Mouse (Mus musculus) left cerebral cortex, adult 8-10 months (tissue): ENCODE measurements around the gene Cpsf6. TPM values are rescaled to one million over a fixed set of nuclear protein-coding genes. Genes with fewer than 3 reads are reported as not detected.

Experiments used
- DNase-seq, 2 experiments: peaks; one replicate each; pipeline ENCODE4 v3.0.0; 2022; ENCODE audit warnings: low spot score in 2 of 2
- total RNA-seq, 4 experiments: library from RNA; stranded (reverse); gene quantifications; 2 replicates each; pipeline ENCODE4 v1.2.4; 2022

The Cpsf6 gene
- total RNA-seq, 4 experiments from 2014 or later: 86.2 to 103 (median 96.1) TPM

DNA sequence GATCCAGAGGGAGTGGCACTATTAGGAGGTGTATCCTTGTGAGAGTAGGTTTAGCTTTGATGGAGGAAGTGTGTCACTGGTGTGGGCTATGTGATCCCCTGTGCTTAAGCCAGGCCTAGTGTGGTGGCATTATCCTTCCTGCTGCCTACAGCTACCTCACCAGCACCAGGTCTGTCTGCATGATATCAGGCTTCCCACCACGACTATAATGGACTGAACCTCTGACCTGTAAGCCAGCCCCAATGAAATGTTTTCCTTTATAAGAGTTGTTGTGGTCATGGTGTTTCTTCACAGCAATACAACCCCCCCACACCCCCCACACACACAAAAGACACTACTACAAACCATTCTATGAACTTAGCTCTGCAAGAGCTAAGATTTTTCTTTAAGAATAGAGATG, 34.9 kb upstream of the Cpsf6 start:
- DNase-seq: no peak

DNA sequence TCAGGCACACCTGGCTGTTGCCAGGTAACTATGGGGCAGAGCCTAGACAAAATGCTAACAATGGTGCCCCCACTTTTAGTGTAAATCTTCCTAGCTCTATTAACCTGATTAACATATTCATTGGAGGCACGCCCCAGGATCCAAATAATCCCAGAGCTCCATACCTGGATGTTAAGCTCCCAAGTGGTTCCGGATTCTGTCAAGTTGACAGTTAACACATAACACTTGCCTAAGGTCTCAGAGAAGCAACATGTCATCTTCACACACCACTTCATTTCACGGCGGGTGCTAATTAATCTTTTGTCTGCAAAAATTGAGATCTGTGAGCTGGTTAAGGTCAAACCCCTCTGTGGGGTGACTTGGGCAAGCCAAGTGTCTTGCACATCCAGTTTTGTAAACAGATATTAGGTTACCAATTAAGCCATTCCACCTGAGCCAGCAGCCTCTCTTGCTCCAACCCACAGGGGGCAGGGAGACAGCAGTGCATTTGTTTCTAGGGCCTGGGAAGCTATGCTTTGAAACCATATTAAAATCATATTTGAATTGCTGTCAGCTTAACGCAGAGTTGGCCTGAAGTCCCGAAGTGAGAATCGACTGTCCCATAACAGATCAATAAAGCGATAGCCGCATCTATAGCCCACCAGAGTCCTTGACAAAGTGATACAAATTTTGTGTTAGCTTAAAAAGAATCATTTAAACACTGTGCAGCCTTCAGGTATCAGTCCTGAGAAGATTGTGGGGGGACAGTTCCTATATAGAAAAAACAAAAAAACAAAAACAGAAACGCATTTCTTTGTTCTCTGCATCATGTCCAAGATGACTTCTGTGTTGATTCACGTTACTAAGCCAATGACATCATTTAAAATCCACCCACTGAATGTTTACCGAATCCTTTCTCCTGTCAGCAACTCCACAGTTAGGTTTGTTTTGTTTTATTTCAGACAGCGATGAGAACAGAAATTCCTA, 34.0 kb upstream of the Cpsf6 start:
- no peak for DNase-seq

DNA sequence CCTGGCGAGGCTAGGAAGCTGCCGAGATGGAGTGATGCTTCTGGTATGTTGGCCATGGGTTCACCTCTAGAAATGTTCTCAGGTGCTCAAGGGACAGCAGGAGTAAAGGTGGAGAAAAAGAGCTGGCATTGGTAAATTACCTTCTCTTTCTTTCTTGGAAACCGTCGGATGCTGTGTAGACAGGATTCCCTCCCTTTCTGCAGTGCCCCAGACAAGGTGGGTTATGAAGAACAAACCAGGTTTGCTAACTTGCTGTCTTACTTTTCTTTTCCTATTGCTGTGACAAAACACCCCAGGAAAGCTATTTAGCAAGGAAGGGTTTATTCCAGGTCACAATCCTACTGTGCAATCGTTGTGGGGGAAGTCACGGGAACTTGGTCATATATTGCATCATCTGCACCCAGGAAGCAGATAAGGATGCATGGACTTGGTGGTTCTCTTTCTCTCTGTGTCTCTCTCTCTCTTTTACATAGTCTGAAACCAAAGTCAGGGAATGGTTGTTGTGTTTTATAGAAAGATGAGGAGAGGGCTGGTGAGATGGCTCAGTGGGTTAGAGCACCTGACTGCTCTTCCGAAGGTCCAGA, 32.8 kb upstream of the Cpsf6 start:
- no peak for DNase-seq

DNA sequence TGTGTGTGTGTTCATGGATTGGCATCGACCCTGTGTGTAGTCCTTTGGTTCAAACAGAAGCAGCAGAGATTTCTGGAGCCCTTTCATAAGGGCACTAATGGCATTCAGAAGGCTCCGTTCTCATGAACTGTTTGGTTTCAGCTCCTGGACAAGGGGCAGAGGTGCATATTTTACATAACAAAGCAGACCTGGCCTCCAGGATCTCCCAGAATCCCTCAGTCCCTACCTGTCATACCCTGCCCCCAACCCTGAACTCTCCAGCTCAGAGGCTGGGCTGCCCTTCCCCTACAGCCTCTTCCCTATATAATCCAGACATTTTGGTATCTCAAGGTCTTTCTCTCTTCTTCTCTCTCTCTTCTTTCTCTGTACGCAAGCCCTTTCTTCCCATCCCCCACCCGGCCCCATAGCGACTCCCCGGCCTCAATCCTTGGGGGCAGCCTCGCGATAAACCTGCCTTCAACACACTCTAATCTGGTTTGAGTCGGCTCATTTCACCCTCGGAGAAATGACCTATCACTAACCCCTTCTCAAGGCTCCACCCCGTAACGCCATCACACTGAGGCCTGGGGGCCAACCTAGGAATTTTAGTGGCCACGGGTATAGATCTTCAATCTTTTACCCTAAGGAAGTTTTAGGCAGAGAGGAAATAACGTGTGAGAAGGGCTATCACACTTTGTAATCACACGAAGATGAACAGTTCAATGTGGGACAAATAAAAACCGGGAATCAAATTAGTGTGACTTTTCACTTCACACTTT, 32.1 kb upstream of the Cpsf6 start:
- no peak for DNase-seq

DNA sequence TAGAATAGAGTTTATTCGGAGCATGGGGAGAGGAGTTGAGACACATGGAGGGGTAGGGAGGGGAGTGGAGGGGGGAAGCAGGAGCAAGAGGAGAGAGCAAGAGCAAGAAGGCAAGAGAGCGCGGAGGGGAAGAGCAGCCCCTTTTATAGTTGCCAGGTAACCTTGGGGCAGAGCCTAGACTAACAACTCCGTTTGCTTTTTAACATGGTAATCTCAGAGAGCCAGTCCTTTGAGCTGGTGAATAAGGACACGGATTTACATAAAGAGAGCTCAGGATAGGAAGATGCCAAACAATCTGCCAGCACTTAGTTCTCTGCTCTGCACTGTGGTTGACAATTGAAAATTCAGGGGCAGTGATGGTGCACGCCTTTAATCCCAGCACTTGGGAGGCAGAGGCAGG, 31.3 kb upstream of the Cpsf6 start:
- DNase-seq: no peak

DNA sequence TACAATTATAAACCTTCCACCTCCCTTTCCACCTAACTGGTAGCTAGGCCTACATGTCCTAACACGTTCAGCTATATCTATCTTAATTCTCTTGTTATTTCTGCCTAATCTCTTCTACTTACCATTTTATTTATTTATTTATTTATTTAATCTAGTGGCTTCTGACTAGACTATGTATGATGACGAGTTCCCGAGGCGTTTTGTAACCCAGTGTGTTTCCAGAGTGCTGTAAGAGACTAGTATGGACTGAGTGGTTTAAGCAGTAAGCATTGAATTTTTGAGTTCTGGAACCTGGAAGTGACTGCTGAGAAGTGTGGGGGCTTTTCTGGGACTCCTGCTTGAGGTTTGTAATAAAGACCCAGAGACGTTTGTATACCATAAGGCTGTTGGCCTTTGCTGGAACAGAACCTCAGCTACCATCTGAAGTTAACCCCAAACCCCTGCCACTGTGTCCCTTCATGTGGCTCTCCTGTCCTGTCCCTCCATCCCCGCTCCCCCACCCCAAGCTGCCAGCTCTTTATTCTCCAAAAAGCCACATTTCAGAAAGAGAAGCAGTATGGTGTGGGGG, 30.8 kb upstream of the Cpsf6 start:
- no peak for DNase-seq

DNA sequence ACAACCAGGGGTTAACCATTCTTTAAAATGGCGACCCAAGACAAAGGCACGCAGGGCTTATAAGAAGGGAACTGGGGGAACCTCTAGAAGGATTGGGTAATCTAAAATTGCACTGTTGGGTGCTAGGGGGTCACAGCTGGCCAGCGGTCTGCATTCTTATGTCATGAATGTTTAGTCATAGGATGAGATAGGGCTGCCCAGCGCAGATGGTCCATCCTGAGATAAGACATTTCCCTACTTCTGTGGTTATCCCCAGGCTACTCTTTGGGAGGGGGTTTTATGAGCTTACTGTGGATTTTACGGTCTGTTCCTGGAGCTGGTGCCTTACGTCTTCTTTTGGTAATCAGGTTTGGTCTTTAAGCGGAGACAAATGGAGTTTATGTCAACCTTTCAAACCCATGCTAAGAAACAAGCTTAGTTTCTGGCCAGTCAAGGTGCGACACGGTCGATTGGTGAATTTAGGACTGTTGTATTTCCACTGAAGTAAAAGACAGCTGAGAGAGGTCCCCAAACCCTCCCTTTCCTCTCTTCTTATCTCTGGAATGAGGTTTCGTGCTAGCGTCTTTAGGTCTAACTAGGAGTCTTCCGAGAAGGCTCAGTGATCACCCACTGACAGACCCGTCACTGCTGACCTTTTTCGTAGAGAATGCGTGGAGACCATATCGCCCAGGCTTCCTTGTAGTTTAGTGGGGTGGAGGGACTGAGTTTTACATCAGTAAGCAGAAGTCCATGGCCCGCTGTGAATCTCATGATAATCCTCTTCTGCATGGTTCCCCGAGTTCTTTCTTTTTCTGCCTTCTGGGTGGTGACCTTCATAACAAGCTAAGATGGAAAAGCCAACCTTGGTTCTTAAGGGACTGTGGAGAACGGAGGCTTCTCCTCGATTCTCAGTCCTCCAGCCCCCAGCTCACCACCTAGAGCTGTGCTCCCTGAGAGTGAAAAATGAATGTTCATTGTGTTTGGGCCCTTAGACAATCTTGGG, 29.8 kb upstream of the Cpsf6 start:
- no peak for DNase-seq

DNA sequence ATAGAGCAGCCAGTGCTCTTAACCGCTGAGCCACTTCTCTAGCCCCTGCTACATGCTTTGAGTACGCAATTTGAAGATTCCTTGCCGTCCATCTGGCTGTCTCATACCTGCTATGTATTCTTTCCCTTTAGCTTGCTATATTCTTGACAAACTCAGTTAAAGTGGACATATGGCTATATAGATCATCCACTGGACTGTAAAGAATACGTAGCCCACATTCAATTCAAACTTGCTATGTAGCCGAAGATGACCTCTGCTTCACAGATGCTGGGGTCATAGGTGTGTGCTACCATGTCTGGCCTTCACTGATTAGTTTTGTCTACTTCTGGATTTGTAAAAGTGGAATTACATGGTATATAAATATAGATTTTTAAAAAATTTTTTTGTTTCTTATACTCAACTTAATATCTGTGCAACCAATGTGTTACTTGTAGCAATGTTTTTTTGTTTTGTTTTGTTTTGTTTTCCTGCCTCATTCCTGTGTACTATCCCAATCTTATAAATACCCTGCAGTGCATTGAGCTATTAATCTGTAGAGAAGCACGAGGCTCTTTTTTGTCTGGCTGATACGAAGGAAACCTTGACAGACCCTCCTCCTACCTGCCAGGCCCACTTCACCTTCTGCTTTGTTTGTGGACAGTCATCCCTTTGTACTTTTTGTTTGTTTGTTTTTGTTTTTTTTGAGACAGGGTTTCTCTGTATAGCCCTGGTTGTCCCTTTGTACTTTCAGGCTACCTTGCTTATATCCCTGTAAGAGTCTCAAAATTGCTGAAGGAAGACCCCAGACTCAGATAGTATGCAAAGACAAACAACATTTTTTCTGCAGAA, 28.9 kb upstream of the Cpsf6 start:
- no peak for DNase-seq

DNA sequence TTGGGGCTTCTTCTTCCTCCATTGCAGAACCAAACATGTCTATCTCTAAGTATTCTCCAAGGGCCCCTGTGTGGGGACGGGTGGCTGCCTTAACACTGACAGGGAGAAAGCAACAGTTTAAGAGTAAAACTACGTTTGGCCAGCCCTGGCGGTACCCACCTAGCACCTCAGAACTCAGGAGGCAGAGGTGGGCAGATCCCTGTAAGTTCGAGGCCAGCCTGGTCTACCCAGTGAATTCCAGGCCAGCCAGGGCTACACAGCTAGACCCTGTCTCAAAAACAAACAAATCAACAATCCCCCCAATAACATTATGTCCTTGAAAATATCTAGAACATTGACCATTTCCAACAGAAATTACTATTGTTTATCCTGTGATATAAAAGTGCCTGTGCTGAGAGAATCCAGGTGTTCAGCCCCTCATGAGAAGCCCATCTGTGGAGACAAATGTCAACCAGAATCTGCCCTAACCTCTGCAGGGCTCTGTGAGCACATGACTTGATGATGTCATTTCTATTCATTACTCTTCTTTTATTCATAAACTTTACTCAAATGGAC, 28.0 kb upstream of the Cpsf6 start:
- no peak for DNase-seq

DNA sequence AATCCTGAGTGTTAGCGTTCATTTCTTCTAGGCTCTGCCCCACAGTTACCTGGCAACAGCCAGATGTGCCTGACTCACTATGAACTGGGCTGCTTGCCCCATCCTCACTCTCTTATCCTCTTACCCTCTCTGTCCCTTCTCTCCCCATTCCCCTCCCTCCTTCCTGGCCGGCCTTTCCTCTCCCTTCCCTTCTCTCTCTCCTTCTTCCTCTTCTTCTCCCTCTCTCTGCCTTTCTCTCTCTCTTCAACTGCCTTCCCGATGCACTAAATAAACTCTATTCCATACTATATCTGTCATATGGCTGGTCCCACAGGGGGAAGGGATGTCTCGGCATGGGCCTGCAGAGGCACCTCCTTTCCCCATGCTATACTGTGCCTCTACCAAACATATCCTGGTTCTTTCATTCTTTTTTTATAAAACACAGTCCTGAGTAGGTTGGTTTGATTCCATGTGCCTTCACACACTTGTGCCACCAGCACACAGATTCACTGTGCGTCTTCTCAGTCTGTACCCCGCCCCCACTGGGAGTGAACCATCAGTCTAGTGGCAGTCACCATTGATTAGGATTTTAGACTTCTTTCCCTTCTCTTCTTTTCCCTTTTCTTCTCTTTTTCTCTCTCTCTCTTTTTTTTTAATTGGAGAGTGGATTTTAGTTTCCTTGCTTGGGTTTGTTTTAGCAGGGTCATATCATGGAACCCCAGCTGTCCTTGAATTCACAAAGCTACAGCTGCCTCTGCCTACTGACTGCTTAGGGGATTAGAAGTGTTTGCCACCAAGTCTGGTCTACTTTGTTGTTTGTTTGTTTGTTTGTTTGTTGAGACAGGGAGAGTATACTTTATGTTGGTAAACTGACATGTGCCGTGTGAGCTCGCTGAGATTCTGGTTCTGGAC, 27.3 kb upstream of the Cpsf6 start:
- no peak for DNase-seq

DNA sequence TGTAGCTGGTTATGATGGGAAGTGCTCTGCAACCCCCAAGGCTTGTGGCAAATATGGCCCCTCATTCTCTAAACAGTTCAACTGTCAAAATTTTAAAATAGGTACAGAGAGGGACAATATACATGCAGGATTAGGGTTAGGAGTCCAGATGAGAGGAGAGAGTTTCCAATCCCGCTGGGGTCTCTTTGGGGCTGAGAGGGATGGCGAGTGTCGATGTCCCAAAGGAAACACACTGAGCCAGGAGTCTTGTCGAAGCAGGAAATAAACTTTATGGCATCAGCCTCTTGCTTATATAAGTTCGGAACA, 26.4 kb upstream of the Cpsf6 start:
- DNase-seq: no peak

DNA sequence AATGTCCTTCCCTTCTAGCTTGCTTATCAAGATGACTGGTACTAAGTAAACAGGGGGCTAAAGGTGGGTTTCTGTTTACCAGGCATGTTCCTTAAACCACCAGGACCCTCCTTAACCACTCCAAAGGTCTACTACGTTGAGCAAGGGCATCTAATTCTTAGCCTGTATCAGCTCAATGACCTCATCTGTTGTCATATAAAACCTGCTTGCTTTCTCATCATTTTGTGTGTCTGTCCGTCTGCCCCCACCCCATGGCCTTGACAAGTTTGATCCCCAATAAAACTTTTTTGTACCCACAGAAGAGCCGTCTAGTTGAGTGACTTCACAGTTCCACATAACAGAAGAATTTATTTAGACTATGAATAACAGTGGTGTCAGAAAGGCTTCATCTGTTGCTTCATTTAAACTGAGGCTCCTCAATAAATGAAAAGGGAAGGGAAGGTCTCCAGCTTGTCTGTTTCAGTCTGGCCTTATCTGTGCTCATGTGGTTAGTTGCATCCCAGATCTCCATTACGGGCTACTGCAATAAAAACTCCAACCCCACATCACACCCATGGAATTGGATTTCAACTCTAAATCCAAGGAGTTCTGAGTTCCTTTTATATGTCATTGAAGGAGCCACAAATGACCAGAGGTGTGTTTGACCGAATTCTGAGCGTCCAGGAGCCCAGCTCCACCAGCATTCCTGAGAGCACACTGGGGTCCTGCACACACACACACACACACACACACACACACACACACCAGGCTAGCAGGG, 25.9 kb upstream of the Cpsf6 start:
- DNase-seq: no peak

DNA sequence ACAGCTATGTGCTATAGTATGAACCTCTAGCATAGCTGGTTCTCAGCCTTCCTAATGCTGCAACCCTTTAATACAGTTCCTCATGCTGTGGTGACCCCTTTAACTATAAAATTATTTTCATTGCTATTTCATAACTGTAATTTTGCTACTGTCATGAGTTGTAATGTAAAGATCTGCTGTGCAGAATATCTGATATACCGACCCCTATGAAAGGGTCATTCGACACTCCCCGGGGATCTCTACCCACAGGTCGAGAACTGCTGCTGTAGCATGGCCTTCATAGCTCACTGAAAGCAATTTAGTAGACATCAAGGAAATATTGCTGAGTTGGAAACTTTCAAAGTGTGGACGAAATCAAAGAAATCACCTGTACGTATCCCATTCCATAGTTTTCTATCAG, 24.6 kb upstream of the Cpsf6 start:
- DNase-seq: no peak

DNA sequence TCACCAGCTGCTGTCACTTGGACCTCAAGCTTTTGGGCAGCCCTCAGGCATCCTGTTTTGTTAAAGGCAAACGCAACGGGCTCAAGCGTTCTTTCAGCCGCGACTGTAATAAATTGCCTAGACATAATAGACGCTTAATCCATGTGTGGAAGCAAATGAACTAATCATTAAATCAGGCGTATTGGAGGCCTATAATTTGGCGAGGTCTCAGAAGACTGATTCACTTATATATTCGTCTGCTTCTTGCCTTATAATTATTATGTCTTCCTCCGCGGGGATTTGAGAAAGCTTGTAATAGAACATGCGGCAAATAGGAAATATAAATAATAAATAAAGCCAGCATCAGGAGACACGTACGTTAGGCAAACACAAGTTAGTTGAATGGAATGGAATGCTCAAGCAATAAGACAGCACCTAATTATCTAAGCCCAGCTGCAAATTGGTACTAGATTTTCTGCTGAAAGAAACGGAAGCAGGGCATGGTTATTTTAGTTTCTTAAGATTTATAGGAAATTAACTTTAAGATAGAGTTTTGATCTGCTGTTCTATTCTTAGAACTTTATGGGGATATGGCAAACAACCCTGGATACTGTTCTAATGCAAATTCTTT, 23.6 kb upstream of the Cpsf6 start:
- no peak for DNase-seq

DNA sequence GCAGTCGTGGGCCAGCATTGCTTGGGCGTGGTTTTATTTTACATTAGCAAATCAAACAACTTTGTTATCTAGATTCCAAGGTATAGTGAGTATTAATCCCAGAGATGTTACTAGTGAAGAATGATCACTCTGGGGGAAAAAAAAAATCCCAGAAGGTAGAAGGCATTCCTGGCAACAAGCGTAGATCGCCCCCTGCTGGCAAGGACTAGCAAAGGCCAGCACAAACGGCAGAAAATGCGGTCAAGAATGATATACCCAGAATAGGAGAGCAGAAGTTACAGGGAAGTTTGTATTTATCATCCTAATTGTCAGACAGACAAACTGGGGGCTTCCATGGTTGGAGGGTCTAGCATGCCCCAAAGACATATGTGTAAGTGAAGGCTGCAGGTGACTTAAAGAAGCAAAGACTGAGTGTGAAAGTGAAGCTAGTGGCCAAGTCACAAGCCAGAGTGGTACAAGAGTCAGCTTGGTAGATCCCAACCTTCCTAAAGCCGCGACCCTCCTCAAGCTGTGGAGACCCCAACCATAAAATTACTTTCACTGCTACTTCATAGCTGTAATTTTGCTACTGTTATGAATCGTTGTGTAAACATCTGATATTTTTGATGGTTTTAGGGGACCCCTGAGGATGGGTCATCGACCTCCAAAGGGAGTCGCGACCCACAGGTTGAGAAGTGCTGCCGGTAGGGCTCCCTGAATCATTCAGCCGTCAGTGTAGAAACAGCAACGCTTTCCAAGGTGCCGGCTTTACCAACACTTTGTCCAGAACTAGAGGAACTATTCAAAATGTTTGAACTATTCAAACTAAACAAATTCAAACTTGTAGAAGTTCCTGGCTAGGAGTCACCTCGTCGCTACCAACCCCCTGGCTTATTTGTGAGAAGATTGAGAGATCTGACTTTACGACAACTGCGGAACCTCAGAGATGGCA, 22.9 kb upstream of the Cpsf6 start:
- DNase-seq: no peak

DNA sequence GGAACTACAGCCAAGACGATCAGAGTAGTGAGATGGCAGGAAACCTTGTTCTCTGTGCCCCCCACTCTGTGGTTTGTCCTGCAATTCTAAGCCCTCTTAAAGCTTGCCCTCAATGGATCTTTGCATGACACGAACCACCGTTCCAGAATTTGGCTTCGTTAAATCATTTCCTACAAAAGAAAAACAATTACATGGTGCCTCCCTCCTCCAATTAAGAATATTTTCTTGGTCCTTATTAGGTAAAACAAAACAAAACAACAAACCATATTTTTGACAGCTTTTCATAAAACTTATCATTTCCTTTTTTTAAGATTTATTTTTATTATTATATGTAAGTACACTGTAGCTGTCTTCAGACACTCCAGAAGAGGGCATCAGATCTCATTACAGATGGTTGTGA, 21.5 kb upstream of the Cpsf6 start:
- no peak for DNase-seq
